Mouse (Mus musculus) heart, embryonic 14.5 days (tissue): Measurements from ENCODE around the gene Pax7. TPM values are rescaled to one million over a fixed set of nuclear protein-coding genes. Genes with fewer than 3 reads are reported as not detected.

Experiments
- ATAC-seq: fragments of 200-750 bp; cut with Nextera tagmentation; 2 replicates; pipeline ENCODE4 v1.8.0; 2017; ENCODE audit warnings: low read depth, moderate TSS enrichment; ENCODE audit not compliant: insufficient number of reproducible peaks, insufficient read depth, low FRiP score
- H3K27ac ChIP-seq, 2 experiments: fragments of 200-500 bp in 1 of 2; fragments of 300-500 bp in 1 of 2; sonication (generic) in 1 of 2; replicated peaks in 1 of 2; 2 replicates each; pipeline ENCODE4 v1.5.1; 2012 to 2014; ENCODE audit warnings: low read depth in 2 of 2, low read length in 2 of 2, control low read depth in 1 of 2, mild to moderate bottlenecking in 1 of 2, mixed read lengths in 1 of 2; ENCODE audit not compliant: control insufficient read depth in 1 of 2, insufficient read depth in 1 of 2
- H3K27me3 ChIP-seq: fragments of 300-500 bp; sonication (generic); 2 replicates; pipeline ENCODE4 v1.6.1; 2014; ENCODE audit warnings: mild to moderate bottlenecking, low read length, control low read depth; ENCODE audit not compliant: control insufficient read depth, insufficient read depth
- H3K36me3 ChIP-seq: fragments of 300-500 bp; sonication (generic); 2 replicates; pipeline ENCODE4 v1.6.1; 2014; ENCODE audit warnings: mild to moderate bottlenecking, control low read depth, low read length, mixed read lengths; ENCODE audit not compliant: control insufficient read depth, insufficient read depth
- H3K4me1 ChIP-seq, 2 experiments: fragments of 200-500 bp in 1 of 2; fragments of 300-500 bp in 1 of 2; sonication (generic) in 1 of 2; 2 replicates each; pipeline ENCODE4 v1.6.1; 2012 to 2014; ENCODE audit warnings: low read length in 2 of 2, control low read depth in 1 of 2, mixed read lengths in 1 of 2; ENCODE audit not compliant: control insufficient read depth in 2 of 2, insufficient read depth in 2 of 2
- H3K4me2 ChIP-seq: fragments of 300-500 bp; sonication (generic); 2 replicates; pipeline ENCODE4 v1.6.1; 2014; ENCODE audit warnings: mild to moderate bottlenecking, low read length
- H3K4me3 ChIP-seq, 2 experiments: fragments of 200-500 bp in 1 of 2; fragments of 300-500 bp in 1 of 2; sonication (generic) in 1 of 2; 2 replicates each; pipeline ENCODE4 v1.5.1; 2012 to 2014; ENCODE audit warnings: low read length in 2 of 2, mild to moderate bottlenecking in 2 of 2, control low read depth in 1 of 2, low read depth in 1 of 2, moderate library complexity in 1 of 2; ENCODE audit not compliant: control insufficient read depth in 1 of 2, insufficient read depth in 1 of 2
- H3K9ac ChIP-seq: fragments of 300-500 bp; sonication (generic); 2 replicates; pipeline ENCODE4 v1.6.1; 2014; ENCODE audit warnings: mild to moderate bottlenecking, low read length
- H3K9me3 ChIP-seq: fragments of 300-500 bp; sonication (generic); 2 replicates; pipeline ENCODE4 v1.6.1; 2016; ENCODE audit warnings: low read length, control low read depth; ENCODE audit not compliant: control insufficient read depth
- WGBS: fragments of 180-500 bp; shearing (Covaris S2); extraction: QIAGEN DNeasy Blood & Tissue Kit; methylation state at CpG from one replicate; pipeline ENCODE4 v1.1.7; 2014; 5-methylcytosine and 5-hydroxymethylcytosine counted together
- polyA plus RNA-seq: library from polyadenylated mRNA; unstranded; fragments of >200 nt; fragmentation: Nextera tagmentation; extraction: Ambion mirVana; gene quantifications from 2 replicates; pipeline ENCODE4 v1.2.1, GENCODE M21; 2014

Pax7 gene
- polyA plus RNA-seq, 1 experiment from 2014 or later, result not detected

GRCm38 (mm10) chr4:139756931-139757330 lies 76.4 kb downstream of the Pax7 start:
- Histone ChIP-seq H3K27me3 (peaks cover 81% of the 10 kb centered on the region), H3K27ac (no peak overlapping the region), H3K9ac (no peak overlapping the region), H3K36me3 (no peaks in the 10 kb centered on the region), H3K4me3 (no peak overlapping the region), H3K4me2 (no peak overlapping the region), H3K4me1 (no peaks in the 10 kb centered on the region), H3K9me3 (no peaks in the 10 kb centered on the region)
- 11% methylated on average over 13 of the region's 13 CpGs for WGBS
- ATAC-seq, result no peak

- no peak overlapping the region for H3K9ac ChIP-seq
- H3K4me2 ChIP-seq, result no peak overlapping the region
- H3K9me3 ChIP-seq, result no peaks in the 10 kb centered on the region
- H3K4me3 ChIP-seq, result no peak overlapping the region
- no peak for ATAC-seq
- no peaks in the 10 kb centered on the region for H3K4me1 ChIP-seq
- 21% methylated on average over 11 of the region's 11 CpGs for WGBS
- no peaks in the 10 kb centered on the region for H3K36me3 ChIP-seq
- no peak overlapping the region for H3K27ac ChIP-seq
- peaks cover 60% of the 10 kb centered on the region for H3K27me3 ChIP-seq
These were observed 79.1 kb downstream of the Pax7 start for GRCm38 (mm10) chr4:139754148-139754710.

- Histone ChIP-seq H3K9ac (no peak overlapping the region), H3K27ac (no peak overlapping the region), H3K36me3 (no peaks in the 10 kb centered on the region), H3K4me1 (no peaks in the 10 kb centered on the region), H3K27me3 (peaks cover 32% of the 10 kb centered on the region), H3K4me2 (no peak overlapping the region), H3K9me3 (no peaks in the 10 kb centered on the region), H3K4me3 (no peak overlapping the region)
- ATAC-seq, result no peak
- WGBS, result 84% methylated on average over 5 of the region's 5 CpGs
These were observed 82.4 kb downstream of the Pax7 start for GRCm38 (mm10) chr4:139750926-139751325.

DNA sequence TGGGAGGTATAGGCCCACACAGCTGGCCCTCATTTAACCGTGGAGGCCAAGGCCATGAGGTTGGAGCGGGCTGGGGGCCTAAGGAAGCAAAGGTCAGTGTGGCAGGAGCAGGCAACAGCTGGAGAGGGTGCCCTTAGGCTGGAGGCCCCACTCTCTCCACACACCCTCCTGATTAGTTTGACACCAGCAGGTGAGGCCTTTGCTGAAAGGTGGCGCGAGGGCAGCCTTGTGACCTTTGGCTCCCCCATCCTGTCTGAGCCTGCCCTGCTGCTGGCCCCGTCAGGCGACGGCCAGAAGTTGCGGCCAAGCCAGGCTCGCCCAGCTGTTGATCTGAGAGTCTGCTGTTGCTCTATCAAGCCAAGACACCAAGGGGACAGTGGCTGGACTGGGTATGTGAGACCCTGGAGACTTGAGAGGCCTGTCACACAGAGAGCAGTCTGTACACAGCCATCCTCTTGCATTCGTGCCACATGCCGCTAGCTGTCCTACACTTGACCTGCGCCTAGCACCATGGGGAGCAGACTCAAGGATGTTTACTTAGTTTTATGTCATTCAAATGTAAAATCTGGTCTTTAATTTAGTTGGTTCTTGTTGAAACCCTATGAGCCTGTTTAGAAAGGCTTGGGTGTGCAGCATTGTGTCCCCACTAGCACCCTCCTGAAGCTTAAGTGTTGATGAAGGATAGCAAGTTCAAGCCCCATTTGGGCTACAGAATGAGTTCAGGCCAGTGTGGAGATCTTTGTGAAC lies 86.0 kb downstream of the Pax7 start:
- 49% methylated on average over 12 of the region's 12 CpGs for WGBS
- Histone ChIP-seq H3K4me1 (no peaks in the 10 kb centered on the region), H3K27ac (no peak overlapping the region), H3K36me3 (no peaks in the 10 kb centered on the region), H3K27me3 (0 out of 2 replicates have a peak, but pooled peaks cover 4% of the 10 kb centered on the region), H3K9me3 (no peaks in the 10 kb centered on the region), H3K9ac (no peak overlapping the region), H3K4me2 (no peak overlapping the region), H3K4me3 (no peak overlapping the region)
- ATAC-seq, result no peak

- Histone ChIP-seq H3K4me3 (no peak overlapping the region), H3K27me3 (0 out of 2 replicates have a peak, but pooled peaks cover 4% of the 10 kb centered on the region), H3K27ac (no peak overlapping the region), H3K9ac (no peak overlapping the region), H3K4me2 (no peak overlapping the region), H3K36me3 (no peaks in the 10 kb centered on the region), H3K9me3 (no peaks in the 10 kb centered on the region), H3K4me1 (no peaks in the 10 kb centered on the region)
- ATAC-seq, result no peak
- WGBS, result 43% methylated on average over 12 of the region's 12 CpGs
These were observed 87.2 kb downstream of the Pax7 start for GRCm38 (mm10) chr4:139746177-139746576.

- Histone ChIP-seq H3K36me3 (no peaks in the 10 kb centered on the region), H3K4me2 (no peak overlapping the region), H3K9ac (no peak overlapping the region), H3K4me3 (no peak overlapping the region), H3K27ac (no peak overlapping the region), H3K4me1 (no peaks in the 10 kb centered on the region), H3K27me3 (no peaks in the 10 kb centered on the region), H3K9me3 (no peaks in the 10 kb centered on the region)
- no peak for ATAC-seq
- 58% methylated on average over 12 of the region's 12 CpGs for WGBS
These were observed 88.4 kb downstream of the Pax7 start for GRCm38 (mm10) chr4:139744765-139745395.

- ATAC-seq, result no peak
- Histone ChIP-seq H3K36me3 (no peaks in the 10 kb centered on the region), H3K9me3 (no peaks in the 10 kb centered on the region), H3K9ac (no peak overlapping the region), H3K27me3 (no peaks in the 10 kb centered on the region), H3K4me3 (no peak overlapping the region), H3K4me2 (no peak overlapping the region), H3K4me1 (no peaks in the 10 kb centered on the region), H3K27ac (no peak overlapping the region)
- WGBS, result 34% methylated on average over 3 of the region's 3 CpGs
These were observed 89.7 kb downstream of the Pax7 start for GRCm38 (mm10) chr4:139743626-139744025.
